Mouse (Mus musculus) induced T-regulatory cell, adult 2 months (primary cell): Measurements from ENCODE around the gene Mdm4.
A peak's percentile ranks its signal among the peaks of the same experiment; 100 is the strongest.
"Not testable (repeated sequence)": the region's sequence is repeated elsewhere in the genome, so short reads cannot be mapped to it uniquely, and the experiment has no call there.

Experiments
- DNase-seq: peaks from one replicate; pipeline ENCODE4 v3.0.0-alpha.2; 2012; ENCODE audit warnings: low read depth

The Mdm4 gene

DNA sequence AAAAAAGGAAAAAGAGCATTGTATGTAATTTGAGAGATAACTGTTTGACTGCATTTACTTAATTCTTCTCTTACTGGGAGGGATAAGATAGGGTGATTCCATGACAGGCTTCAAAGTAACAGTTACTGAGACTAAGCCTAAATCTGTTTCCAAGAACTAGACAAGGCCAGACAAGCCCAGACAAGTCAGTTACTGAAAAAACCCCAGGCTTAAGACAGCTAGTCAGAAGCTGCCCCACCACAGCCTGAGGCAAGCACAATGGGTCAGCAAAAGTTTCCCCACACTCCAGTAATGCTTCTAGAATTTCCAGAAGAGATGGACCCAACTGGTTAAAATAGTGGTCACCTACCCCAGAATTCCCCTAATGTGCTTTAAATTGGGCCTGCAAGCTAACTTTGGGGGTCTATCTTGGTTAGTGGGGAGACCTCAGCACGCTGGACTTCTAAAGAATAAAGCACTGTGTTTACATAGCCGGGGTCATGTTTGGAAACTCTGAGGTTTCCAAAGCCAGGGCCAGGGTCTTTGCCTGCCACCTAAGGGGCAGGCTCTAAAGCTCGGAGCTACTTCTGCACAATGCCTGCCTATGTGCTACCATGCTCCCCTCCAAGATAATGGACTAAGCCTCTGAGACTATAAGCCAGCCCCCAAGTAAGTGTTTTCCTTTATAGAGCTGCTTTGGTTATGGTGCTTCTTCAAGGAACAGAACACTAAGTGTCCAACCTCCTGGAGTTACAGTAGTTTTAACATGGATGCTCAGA, 10.0 kb downstream of the Mdm4 start:
- DNase-seq: no peak

DNA sequence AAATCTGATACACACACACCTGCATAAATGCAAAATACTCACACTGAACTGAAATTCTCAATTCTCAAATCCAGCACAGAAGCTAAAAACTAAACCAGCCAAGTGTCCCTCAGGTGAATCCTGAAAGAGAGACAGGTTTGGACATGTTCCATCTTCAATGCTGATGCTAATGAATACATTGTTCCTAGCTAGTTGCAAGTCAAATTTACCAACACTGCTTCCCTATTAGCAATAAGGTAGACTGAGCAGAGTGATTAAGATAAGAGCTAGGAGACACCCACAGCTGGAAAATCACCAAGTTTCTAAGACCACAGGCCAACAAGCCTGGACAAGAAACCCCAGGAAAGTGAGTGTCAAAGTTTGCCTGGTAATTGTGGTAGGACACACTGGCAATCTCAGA, 11.0 kb downstream of the Mdm4 start:
- DNase-seq: no peak

DNA sequence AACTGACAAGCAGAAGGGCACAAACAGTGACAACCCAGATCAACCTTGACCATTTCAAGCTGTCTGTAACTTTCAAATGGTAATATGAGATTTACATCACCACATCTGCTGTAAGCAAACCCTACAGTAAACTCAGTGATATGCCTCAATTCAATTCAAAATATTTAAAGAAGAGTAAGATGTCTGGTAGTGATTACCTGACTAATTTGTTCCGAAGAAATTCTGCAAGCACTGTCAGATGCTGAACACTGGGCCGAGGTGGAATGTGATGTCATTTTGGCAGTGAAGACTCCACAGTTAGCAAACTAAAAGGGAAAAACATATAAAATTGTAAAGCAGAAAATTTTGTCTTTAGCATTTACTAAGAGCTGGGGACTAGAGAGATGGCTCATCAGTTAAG, 11.8 kb downstream of the Mdm4 start:
- DNase-seq: no peak

DNA sequence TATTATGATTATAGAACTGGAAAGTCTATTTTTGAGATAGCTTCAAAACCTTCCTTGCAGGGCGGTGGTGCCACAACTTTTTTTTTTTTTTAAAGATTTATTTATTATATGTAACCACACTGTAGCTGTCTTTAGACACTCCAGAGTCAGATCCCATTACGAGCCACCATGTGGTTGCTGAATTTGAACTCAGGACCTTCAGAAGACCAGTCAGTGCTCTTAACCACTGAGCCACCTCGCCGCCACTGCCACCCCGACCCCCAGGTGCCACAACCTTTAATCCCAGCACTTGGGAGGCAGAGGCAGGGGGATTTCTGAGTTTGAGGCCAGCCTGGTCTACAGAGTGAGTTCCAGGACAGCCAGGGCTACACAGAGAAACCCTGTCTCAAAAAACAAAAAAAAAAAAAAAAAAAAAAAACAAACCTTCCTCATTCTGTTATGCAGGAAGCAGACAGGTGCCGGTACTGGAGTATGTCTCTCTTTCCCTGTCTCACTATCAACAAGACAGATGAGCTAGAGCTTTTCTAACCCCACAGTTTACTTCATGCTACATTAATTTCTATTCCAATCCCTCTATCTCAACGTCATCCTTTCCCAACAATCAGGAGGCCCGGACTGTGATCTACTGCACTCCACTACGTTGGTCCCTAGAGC, 13.5 kb downstream of the Mdm4 start:
- DNase-seq: no peak

DNA sequence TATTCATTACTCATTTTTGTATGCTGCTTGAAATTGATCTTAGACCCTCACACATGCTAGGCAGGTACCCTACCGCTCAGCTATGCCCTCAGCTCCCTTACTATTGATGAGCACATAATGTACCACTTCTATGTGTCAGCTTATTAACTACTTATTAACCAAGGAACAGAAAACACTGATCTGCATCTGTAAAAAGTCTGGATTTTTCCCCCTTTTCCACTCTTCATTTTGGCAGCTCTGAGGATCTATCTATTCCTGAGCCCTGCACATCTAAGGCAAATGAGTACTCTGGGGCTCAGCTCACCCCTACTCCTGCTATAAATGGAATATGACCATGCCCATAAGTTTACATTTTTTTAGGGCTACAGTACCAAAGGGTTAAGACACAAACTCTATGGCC, 16.2 kb downstream of the Mdm4 start:
- no peak for DNase-seq

DNA sequence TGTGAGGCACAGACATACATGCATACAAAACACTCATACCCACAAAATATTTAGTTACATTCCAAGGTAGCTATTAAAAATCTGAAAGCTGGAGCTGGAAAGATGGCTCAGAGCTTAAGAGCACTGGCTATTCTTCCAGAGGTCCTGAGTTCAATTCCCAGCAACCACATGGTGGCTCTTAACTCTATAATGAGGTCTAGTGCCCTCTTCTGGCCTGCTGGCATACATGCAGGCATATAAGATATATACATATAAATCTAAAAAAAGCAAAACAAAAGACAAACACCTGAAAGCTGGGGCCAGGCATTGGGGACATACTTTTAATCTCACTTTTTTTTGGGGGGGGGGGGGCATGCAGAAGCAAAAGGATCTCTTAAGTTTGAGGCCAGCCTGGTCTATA, 17.0 kb downstream of the Mdm4 start:
- DNase-seq: peak; percentile 56

DNA sequence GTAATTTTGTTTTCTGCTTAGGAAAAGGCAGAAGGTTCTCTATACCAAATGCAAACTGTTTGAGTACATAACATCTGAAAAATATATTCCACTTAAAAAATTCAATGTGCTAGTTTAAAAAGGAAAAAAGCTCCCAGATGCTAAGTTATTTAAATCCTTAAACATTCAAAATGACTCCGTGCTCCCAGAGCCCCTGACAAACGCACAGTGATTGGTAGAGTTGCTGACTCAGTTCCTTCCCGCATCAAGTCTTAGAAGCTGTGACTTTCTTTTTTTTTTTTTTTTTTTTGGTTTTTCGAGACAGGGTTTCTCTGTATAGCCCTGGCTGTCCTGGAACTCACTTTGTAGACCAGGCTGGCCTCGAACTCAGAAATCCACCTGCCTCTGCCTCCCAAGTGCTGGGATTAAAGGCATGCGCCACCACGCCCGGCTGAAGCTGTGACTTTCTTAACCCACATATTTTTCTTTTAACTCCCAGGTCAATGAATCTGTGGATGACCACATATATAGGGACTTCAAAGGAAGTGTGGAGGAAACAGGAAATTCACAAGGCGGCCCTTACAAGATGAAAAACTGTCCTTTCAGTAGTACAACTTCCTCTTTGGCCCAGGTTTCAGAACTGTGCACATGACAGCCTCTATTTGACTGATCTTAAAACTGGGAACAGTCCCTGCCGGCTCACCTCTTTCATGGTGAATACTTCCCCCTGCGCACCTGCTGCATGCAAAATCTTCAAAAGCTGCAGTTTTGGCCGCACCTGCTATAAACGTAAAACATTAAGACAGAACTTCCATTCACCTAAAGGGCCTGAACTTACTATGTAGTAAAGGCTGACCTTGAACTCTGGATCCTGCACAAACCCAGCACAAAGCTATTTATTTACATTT, 18.2 kb downstream of the Mdm4 start:
- DNase-seq: no peak

DNA sequence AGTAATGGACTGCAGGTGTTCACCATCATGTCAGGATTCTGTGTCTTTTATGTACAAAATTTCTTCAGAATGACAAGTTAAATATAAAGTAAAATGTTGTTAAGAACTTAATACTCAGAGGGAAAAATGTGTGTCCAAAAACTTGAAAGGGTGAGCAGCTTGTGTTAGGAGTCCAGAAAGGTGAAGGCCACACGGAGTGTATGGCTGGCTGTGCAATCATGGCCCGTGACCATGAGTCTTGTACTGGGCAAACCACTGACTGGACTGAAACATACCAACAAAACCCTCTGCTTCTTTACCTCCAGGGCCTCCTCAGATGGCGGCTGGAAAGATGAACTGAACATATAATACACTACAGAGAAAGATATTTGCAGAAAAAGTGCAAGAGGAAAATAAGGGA, 23.8 kb downstream of the Mdm4 start:
- no peak for DNase-seq

DNA sequence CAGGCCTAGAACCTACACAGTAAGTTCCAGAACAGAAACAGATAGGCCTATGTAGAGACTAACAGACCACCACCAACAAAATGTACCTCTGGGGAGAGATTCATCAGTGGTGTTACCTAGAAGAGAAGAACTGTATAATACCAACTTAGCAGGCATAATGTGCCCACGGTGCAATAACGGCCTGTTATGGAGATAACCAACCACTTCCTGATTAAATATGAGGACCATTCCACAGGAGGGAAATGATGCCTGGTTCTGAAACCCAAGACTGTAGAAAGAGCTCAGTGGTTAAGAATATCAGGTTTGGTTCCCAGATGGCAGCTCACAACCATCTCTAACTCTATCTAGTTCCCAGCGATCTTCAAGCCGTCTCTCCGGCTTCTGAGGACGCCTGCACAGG, 30.0 kb downstream of the Mdm4 start:
- DNase-seq: no peak

DNA sequence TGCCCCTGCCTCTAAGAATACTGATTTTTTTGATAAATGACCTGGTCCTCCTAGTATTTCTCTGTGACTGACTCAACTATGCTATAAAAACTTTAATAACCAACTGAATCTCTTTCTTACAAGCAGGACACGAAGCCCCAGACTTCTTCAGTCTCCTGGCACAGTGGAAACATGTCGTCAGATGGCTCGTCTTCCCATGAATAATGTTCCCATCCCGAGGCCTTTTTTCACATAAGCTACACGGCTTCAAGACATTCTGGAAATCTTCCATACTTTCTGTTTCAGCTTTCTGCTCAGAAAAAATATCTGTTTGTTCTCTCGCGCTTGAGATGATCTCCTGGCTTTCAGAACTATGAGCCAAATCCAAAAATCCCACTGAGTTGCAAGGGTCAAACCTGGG, 38.8 kb downstream of the Mdm4 start:
- DNase-seq: no peak

DNA sequence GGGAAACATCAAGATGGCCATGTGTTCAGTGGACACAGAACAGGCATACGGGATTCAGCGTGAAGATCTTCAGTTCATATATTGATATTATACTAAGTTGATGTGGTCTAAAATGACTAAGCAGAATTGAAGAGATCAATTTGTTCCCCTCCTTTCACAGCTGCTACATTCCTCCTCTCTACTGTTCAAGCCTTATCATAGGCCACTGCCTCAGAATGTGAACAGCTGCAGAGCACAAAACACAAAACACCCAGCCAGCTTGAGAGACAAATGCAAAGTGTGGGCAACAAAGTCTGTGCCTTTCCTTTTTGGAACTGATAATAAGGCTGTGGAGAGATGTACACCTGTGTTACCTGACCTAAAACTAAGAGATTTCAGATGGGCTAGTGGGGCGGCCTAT, 39.6 kb downstream of the Mdm4 start:
- DNase-seq: no peak

DNA sequence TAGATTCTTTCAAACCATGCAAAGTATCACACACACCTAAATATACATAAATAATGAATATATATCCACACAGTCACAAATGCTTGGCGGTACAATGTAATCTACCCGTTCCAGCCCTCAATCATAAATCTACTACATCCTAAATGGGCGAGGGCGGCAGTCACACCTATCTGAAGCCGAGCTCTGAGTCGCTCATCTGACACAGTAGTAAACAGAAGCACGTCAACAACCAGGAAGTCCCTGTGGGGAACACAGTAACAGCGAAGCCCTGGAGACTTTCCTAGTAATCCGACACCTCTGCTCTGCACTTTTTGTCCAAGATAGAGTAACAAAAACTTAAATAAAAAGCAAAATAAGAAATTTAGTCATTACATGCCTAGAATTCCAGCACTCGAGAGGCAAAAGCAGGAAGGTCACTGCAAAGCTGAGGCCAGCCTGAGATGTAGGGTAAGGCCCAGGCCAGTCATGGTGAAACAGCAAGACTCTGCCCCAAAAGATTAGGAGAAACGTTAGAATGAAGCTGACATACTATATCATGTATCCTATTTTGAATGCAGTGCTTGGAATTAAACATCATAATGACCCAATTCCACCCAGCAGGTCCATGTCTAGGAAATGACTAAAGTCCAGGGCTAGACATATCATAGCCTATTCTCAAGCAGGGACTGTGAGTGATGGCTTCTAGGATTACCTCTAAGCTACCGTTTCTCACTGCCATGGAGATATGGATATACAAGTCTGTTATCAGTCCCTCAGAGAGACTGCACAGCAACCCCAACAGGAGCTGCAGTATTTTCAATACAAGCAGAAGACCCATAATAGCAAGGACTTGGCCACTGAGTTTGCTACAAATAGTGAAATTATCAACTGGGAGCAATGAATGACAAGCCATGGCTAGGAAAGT, 41.6 kb downstream of the Mdm4 start:
- not testable (repeated sequence) for DNase-seq

DNA sequence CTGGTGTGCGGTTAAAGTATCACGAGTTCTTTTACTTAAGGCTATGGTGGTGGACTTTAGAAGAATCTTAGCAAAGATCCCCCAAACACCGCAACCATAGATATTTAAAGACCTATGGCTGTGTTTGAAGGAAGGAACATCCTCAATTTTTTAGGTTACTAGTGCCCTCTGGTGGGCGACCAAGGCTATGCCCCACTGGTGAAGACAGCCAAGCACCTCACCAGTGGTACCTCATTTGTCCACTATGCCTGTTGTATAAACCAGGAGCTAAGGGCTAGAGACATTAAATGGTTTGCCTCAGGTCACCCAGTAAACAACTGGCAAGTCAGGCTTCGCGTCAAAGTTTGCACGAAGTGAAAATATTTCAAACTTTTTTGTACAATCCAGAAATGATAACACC, 47.6 kb downstream of the Mdm4 start:
- DNase-seq: peak; percentile 64

DNA sequence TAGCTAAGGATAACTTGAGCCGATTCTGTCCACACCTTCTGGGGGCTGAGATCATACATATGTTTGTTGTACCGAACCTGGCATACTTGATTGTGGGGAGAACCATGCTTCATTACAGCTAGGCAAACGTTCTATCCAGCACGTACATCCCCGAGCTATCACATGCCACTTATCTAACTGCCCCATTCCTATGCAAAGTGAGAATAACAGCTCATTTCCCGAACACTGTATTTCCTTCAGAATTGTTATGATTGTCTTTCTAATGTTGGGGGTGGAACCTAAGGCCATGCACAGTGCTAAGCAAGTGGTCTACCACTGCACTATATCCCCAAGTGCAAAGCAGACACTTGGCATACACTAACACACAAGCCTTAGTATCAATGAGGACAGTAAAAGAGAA, 49.1 kb downstream of the Mdm4 start:
- no peak for DNase-seq

DNA sequence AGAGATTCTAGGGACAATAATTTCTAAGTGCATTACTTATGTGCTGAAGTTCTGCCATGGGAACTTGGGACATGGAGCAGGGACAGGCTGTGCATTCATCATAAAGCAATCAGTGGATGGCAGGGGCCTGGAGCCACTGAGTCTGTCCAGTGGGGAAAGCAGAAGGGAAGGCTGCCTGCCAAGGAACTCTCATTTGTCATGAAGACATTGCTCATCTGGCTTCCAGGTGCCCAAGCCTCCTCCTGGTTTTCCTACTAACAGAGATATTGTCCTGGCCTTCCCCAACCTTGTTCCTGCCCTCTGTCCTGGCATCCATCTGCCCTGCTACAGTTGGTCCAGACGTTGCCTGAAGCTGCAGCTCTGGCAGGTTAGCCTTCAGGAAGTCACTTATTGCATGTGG, 53.0 kb downstream of the Mdm4 start:
- no peak for DNase-seq

DNA sequence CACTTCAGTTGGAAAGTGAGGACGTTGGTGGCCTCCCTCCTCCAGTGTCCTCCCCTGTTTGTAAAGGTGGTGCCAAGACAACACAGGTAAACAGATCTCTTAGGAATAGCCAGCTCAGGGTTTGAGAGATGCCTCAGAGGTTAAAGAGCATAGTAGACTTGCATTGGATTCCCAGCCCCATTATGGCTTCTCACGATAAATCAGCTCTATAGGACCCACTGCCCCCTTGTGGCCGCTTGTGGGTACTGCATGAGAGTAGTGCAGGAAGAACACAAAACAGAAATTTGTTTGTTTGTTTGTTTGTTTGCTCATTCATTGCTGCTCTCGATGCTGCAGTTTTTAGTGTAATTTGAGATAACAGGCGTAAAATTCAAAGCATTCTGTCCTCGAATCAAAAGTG, 61.7 kb downstream of the Mdm4 start:
- DNase-seq: peak; percentile 78

DNA sequence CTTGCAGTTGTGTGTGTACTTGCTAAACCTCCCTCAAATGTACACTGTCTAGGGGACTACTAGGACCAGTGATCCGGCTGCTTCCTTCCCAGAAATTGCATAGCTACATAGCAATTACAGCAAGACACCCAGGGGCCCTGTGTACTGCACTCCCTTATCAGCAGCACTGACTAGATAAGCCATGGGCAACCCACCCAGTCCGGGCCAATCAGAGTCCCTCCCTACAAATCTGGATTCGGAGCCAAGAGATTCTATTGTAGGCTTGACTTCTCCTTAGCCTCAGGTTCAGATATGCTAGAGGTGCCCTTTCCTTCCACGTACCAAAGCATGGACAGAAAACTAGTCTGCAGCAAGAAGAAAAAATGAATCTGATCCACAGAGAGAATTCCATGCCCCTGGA, 65.7 kb downstream of the Mdm4 start:
- DNase-seq: no peak

DNA sequence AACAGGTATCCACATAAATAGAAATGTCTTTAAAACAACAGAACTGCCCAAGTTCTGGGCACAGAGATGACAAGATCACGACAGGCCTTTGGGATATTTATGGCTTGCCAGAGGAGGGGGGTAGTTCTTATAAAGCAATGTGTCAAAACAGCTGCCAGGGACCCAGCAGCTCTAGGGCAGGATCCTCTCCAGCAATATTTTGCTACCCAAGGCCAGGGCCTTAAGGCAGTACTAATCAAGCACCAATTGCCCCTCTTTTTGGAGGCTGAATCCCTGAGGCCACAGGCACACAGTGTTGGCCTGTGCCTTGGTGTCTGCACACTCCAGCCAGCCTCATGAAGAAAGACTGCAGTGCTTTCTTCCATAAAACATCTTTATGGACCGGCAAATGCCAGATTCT, 66.3 kb downstream of the Mdm4 start:
- no peak for DNase-seq

DNA sequence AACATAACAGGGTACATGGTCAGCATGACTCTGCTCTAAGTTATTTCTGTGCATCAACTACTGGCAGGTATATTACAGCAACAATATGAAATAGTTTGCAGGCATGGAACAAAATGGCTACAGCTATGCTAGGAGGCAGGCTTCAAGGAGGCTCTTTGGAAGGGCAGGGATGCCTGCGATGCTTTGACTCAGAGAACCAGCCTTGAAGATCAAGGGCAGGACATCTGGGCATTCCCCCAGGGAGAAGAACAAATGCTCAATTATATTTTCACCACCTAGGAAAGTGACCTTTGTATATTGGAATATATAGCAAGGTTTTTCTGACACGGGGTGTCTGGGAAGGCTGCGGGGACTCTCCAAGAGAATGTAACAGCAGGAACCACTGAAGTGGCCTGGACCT, 68.6 kb downstream of the Mdm4 start:
- no peak for DNase-seq

DNA sequence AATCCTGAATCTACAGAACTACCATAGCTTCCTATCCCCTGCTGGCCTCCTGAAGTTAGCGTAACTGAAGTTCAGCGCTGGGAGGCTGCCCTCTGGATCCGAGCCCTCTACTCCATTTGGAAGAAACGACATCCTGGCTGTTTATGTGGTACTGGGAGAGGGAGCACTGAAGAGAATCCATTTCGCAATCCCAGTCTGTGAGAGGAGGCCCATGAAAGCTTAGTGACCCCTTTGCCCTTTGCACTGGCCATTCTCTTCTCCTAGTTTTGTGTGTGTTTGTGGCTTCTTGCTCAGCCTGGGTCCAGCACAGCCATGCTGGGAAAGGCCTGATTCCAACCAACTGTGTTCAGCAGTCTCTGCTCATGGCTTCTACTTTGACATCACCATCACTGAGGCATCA, 73.6 kb downstream of the Mdm4 start:
- no peak for DNase-seq

DNA sequence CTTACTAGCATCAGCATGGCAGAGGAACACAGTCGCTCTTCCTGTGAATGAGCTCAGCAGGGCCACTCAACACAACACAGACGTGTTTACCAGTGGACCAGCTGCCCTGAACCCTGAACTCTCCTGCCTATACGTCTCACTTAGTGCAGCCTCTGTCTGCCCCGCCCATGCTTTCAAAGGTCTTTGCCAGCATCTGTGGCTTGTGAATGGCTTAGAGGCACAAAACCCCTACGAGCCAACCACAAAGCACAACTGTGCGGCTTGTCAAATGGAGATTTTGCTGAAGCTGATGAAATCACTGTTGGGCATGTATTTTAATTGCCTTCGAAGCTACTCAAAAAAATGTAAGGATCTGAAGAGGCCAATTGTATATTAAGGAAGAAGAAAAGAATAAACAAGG, 82.5 kb downstream of the Mdm4 start:
- no peak for DNase-seq

DNA sequence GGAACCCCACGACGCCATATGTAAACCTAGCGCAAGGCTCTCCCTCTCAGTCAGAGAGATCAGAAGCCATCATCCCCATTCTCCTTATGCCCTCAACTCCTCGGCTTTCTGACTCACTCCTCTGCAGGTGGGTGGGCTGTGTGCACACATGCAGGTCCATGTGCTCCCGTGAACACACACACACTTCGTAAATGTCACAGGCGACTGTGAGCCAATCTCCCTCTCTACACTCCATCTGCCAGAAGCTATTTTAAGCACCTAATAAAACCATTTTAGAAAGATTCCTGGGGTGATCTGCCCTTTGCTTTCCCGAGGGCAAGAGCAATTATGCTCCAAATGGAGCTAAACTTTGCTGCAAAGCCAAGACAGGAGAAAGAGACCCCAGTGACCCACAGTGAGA, 84.5 kb downstream of the Mdm4 start:
- no peak for DNase-seq
